15 mouse cellular contexts compared by ENCODE assay signal in genomic region chr9:108110160-108110559, GRCm38 (mm10). TPM values are rescaled to one million over a fixed set of nuclear protein-coding genes. Genes with fewer than 3 reads are reported as not detected.
DNase-seq lines count a peak whose midpoint lies in the region; ATAC-seq lines count a peak whose summit lies in the region.
"Had no signal": no experiment of that assay in that cellular context is flagged by ENCODE, and none has a peak within 500 bp of the region (broad histone marks: within the 10 kb centered on the region; RNA-seq: fewer than 3 reads in every experiment).

No protein-coding gene starts in this region.

- peaks cover 44% of the 10 kb centered on the region for H3K4me1 ChIP-seq in heart, embryonic 12.5 days (replicated peaks)
- peaks cover 10% of the 10 kb centered on the region for H3K4me1 ChIP-seq in lung, embryonic 16.5 days (replicated peaks; ENCODE audit: control insufficient read depth, insufficient read depth, low read length)
- H3K4me1 ChIP-seq in intestine, embryonic 14.5 days (replicated peaks; ENCODE audit: control insufficient read depth, insufficient read depth, low read length): peaks cover 13% of the 10 kb centered on the region
- peaks cover 7% of the 10 kb centered on the region; the same call in 1 of the 2 replicates for H3K4me1 ChIP-seq in forebrain, embryonic 15.5 days

- H3K27me3 ChIP-seq in heart, embryonic 12.5 days (replicated peaks): peaks cover 32% of the 10 kb centered on the region
- H3K27me3 ChIP-seq in lung, embryonic 16.5 days (ENCODE audit: control insufficient read depth, insufficient read depth, low read depth, low read length): peaks cover 2% of the 10 kb centered on the region; the same call in 1 of the 2 replicates
- no peaks in the 10 kb centered on the region for H3K27me3 ChIP-seq in intestine, embryonic 14.5 days (replicated peaks; ENCODE audit: control insufficient read depth, insufficient read depth, low read length)
- no peaks in the 10 kb centered on the region for H3K27me3 ChIP-seq in forebrain, embryonic 15.5 days

- H3K4me3 ChIP-seq in heart, embryonic 12.5 days: 0 out of 2 replicates have a peak overlapping the region, but pooled peaks have one; percentile 37
- H3K4me3 ChIP-seq in lung, embryonic 16.5 days (ENCODE audit: low read length): no peak overlapping the region
- no peak overlapping the region for H3K4me3 ChIP-seq in intestine, embryonic 14.5 days (ENCODE audit: low read depth, low read length)
- H3K4me3 ChIP-seq in forebrain, embryonic 15.5 days: no peak overlapping the region

- H3K9ac ChIP-seq in heart, embryonic 12.5 days: peak overlapping the region; percentile 44; the same call in 1 of the 2 replicates
- peak overlapping the region; percentile 11; the same call in 1 of the 2 replicates for H3K9ac ChIP-seq in lung, embryonic 16.5 days (ENCODE audit: low read length)
- no peak overlapping the region for H3K9ac ChIP-seq in intestine, embryonic 14.5 days (ENCODE audit: low read length)
- no peak overlapping the region for H3K9ac ChIP-seq in forebrain, embryonic 15.5 days (replicated peaks)

- 66% methylated on average over 16 of the region's 16 CpGs for WGBS in heart, embryonic 12.5 days
- 75% methylated on average over 16 of the region's 16 CpGs for WGBS in lung, embryonic 16.5 days
- 83% methylated on average over 16 of the region's 16 CpGs for WGBS in intestine, embryonic 14.5 days
- WGBS in forebrain, embryonic 15.5 days: 85% methylated on average over 16 of the region's 16 CpGs

- no peaks in the 10 kb centered on the region for H3K9me3 ChIP-seq in heart, embryonic 12.5 days (replicated peaks)
- no peaks in the 10 kb centered on the region for H3K9me3 ChIP-seq in lung, embryonic 16.5 days (ENCODE audit: control insufficient read depth, low read length)
- H3K9me3 ChIP-seq in intestine, embryonic 14.5 days (ENCODE audit: control insufficient read depth, low read length): 0 out of 2 replicates have a peak, but pooled peaks cover 6% of the 10 kb centered on the region
- H3K9me3 ChIP-seq in forebrain, embryonic 15.5 days: no peaks in the 10 kb centered on the region

- intact Hi-C loops in heart, postnatal 14 days (cut with DNase I): no loop called here

- peak overlapping the region; percentile 73 for H3K4me2 ChIP-seq in heart, embryonic 12.5 days
- H3K4me2 ChIP-seq in lung, embryonic 16.5 days (ENCODE audit: low read depth, low read length): peak overlapping the region; percentile 67
- peak overlapping the region; percentile 58; the same call in 1 of the 2 replicates for H3K4me2 ChIP-seq in intestine, embryonic 14.5 days (ENCODE audit: low read length)
- H3K4me2 ChIP-seq in forebrain, embryonic 15.5 days (replicated peaks): no peak overlapping the region

- H3K27ac ChIP-seq in heart, embryonic 12.5 days (ENCODE audit: poor library complexity, severe bottlenecking): no peak overlapping the region
- H3K27ac ChIP-seq in lung, embryonic 16.5 days (ENCODE audit: low read length): no peak overlapping the region
- H3K27ac ChIP-seq in intestine, embryonic 14.5 days (ENCODE audit: low read depth): no peak overlapping the region
- no peak overlapping the region for H3K27ac ChIP-seq in forebrain, embryonic 15.5 days (replicated peaks)

- ATAC-seq in heart, embryonic 12.5 days (ENCODE audit: insufficient number of reproducible peaks, low FRiP score): no peak
- ATAC-seq in lung, embryonic 16.5 days (ENCODE audit: low read depth): no peak
- no peak for ATAC-seq in intestine, embryonic 14.5 days (replicated peaks; ENCODE audit: low FRiP score, low TSS enrichment, low read depth)
- peak; percentile 17; the same call in 1 of the 2 replicates for ATAC-seq in megakaryocyte, adult 5-6 weeks (ENCODE audit: poor library complexity, severe bottlenecking)
- ATAC-seq in forebrain, embryonic 15.5 days (replicated peaks): no peak
- no peak for ATAC-seq in inflammation-experienced regulatory T-cells, adult 6 months

- no peaks in the 10 kb centered on the region for H3K36me3 ChIP-seq in heart, embryonic 12.5 days
- H3K36me3 ChIP-seq in lung, embryonic 16.5 days (ENCODE audit: control insufficient read depth, insufficient read depth, low read length): no peaks in the 10 kb centered on the region
- H3K36me3 ChIP-seq in intestine, embryonic 14.5 days (ENCODE audit: control insufficient read depth, insufficient read depth, low read length): no peaks in the 10 kb centered on the region
- peaks cover 47% of the 10 kb centered on the region for H3K36me3 ChIP-seq in forebrain, embryonic 15.5 days

- DNase-seq in heart, postnatal 14 days: no peak
- no peak for DNase-seq in lung, postnatal 4 days
- DNase-seq in intestine, embryonic 14.5 days (ENCODE audit: low spot score): no peak
- DNase-seq: adrenal gland, postnatal 36 days; heart, postnatal 36 days; kidney, postnatal 4 days; midbrain, embryonic 14.5 days; thymus, postnatal 14 days had no signal

RNA-seq across cellular contexts. Expression of gene Apeh, which starts 15.8 kb away (rescaled TPM):
- polyA plus RNA-seq in heart, embryonic 12.5 days (2016; fragmentation: Nextera tagmentation; extraction: Ambion mirVana): 48.0 and 51.1 TPM in 2 replicates
- total RNA-seq in heart, postnatal 14 days (2021): 10 to 100 TPM; 36.4 to 41.8 TPM
- polyA plus RNA-seq in lung, embryonic 16.5 days (2015; fragmentation: Nextera tagmentation; extraction: Ambion mirVana): 53.1 and 59.9 TPM in 2 replicates
- polyA plus RNA-seq in intestine, embryonic 14.5 days (2014; fragmentation: Nextera tagmentation; extraction: Ambion mirVana): 57.7 and 61.1 TPM in 2 replicates
- total RNA-seq in megakaryocyte, adult 5-6 weeks (2015): 37.9 and 41.0 TPM in 2 replicates
- total RNA-seq in megakaryocyte, adult 5-6 weeks (2017): 56.9 and 61.8 TPM in 2 replicates
- polyA plus RNA-seq in forebrain, embryonic 15.5 days (2015; fragmentation: Nextera tagmentation; extraction: Ambion mirVana): 42.3 and 50.5 TPM in 2 replicates
- polyA plus RNA-seq in inflammation-experienced regulatory T-cells, adult 6 months (2017; shearing (Covaris generic)): 10 to 100 TPM; 35.3 to 52.6 (median 45.0) TPM

RNA-seq across cellular contexts. Expression of gene Rnf123, which starts 27.0 kb away (rescaled TPM):
- polyA plus RNA-seq in heart, embryonic 12.5 days (2016; fragmentation: Nextera tagmentation; extraction: Ambion mirVana): 32.8 and 37.0 TPM in 2 replicates
- 10 to 100 TPM; 85.3 to 92.6 TPM for total RNA-seq in heart, postnatal 14 days (2021)
- 24.9 and 27.1 TPM in 2 replicates for polyA plus RNA-seq in lung, embryonic 16.5 days (2015; fragmentation: Nextera tagmentation; extraction: Ambion mirVana)
- 30.7 and 33.2 TPM in 2 replicates for polyA plus RNA-seq in intestine, embryonic 14.5 days (2014; fragmentation: Nextera tagmentation; extraction: Ambion mirVana)
- total RNA-seq in megakaryocyte, adult 5-6 weeks (2015): 27.8 and 30.7 TPM in 2 replicates
- 20.9 and 21.1 TPM in 2 replicates for total RNA-seq in megakaryocyte, adult 5-6 weeks (2017)
- 45.4 and 49.0 TPM in 2 replicates for polyA plus RNA-seq in forebrain, embryonic 15.5 days (2015; fragmentation: Nextera tagmentation; extraction: Ambion mirVana)
- 10 to 100 TPM; 36.0 to 83.5 (median 66.3) TPM for polyA plus RNA-seq in inflammation-experienced regulatory T-cells, adult 6 months (2017; shearing (Covaris generic))

RNA-seq across cellular contexts. Expression of gene Mst1, which starts 29.9 kb away (rescaled TPM):
- polyA plus RNA-seq in heart, embryonic 12.5 days (2016; fragmentation: Nextera tagmentation; extraction: Ambion mirVana): 0.31 and 0.37 TPM in 2 replicates
- under 1 TPM in 1 of 2 experiments, not detected in 1; 0.38 TPM for total RNA-seq in heart, postnatal 14 days (2021)
- 0.41 and 1.2 TPM in 2 replicates for polyA plus RNA-seq in lung, embryonic 16.5 days (2015; fragmentation: Nextera tagmentation; extraction: Ambion mirVana)
- 0.17 and 0.78 TPM in 2 replicates for polyA plus RNA-seq in intestine, embryonic 14.5 days (2014; fragmentation: Nextera tagmentation; extraction: Ambion mirVana)
- 0.69 TPM in 1 of 2 replicates, not detected in the other for total RNA-seq in megakaryocyte, adult 5-6 weeks (2015)
- not detected in 2 replicates for total RNA-seq in megakaryocyte, adult 5-6 weeks (2017)
- 0.37 TPM in 1 of 2 replicates, not detected in the other for polyA plus RNA-seq in forebrain, embryonic 15.5 days (2015; fragmentation: Nextera tagmentation; extraction: Ambion mirVana)
- under 1 TPM in 2 of 3 experiments, not detected in 1; 0.67 to 0.87 TPM for polyA plus RNA-seq in inflammation-experienced regulatory T-cells, adult 6 months (2017; shearing (Covaris generic))
- total RNA-seq: heart, postnatal 36 days; left cerebral cortex, postnatal 25 days; neutrophil, adult 5-6 weeks had no signal
- polyA plus RNA-seq: midbrain, embryonic 14.5 days had no signal

RNA-seq across cellular contexts. Expression of gene Amigo3, which starts 57.2 kb away (rescaled TPM):
- 2.4 and 3.1 TPM in 2 replicates for polyA plus RNA-seq in heart, embryonic 12.5 days (2016; fragmentation: Nextera tagmentation; extraction: Ambion mirVana)
- total RNA-seq in heart, postnatal 14 days (2021): 1 to 10 TPM; 1.4 to 1.9 TPM
- polyA plus RNA-seq in lung, embryonic 16.5 days (2015; fragmentation: Nextera tagmentation; extraction: Ambion mirVana): 2.5 and 3.0 TPM in 2 replicates
- 2.5 and 2.7 TPM in 2 replicates for polyA plus RNA-seq in intestine, embryonic 14.5 days (2014; fragmentation: Nextera tagmentation; extraction: Ambion mirVana)
- total RNA-seq in megakaryocyte, adult 5-6 weeks (2015): 1.2 and 1.5 TPM in 2 replicates
- total RNA-seq in megakaryocyte, adult 5-6 weeks (2017): 2.0 and 2.6 TPM in 2 replicates
- 3.2 and 3.4 TPM in 2 replicates for polyA plus RNA-seq in forebrain, embryonic 15.5 days (2015; fragmentation: Nextera tagmentation; extraction: Ambion mirVana)
- polyA plus RNA-seq in inflammation-experienced regulatory T-cells, adult 6 months (2017; shearing (Covaris generic)): 1 to 10 TPM in 2 of 3 experiments, under 1 TPM in 1; 0.69 to 3.9 (median 1.9) TPM

Comparison
In these comparisons a context has a peak if more than half of its experiments do, and no peak if none do; other contexts are left out.
1. H3K9ac ChIP-seq: peak in heart, embryonic 12.5 days (single experiment) and lung, embryonic 16.5 days (single experiment); none in intestine, embryonic 14.5 days (single experiment) and forebrain, embryonic 15.5 days (single experiment).